Comparison of ENCODE assay signal across 8 mouse cellular contexts in genomic region chr12:84113676-84114075, GRCm38 (mm10). TPM values are rescaled to one million over a fixed set of nuclear protein-coding genes. Genes with fewer than 3 reads are reported as not detected.
DNase-seq lines count a peak whose midpoint lies in the region; ATAC-seq and TF ChIP-seq lines count a peak whose summit lies in the region.

No protein-coding gene starts in this region.

- peaks cover 9% of the 10 kb centered on the region for H3K4me1 ChIP-seq in lung, embryonic 15.5 days
- H3K4me1 ChIP-seq in lung, adult 2 months (ENCODE audit: control insufficient read depth, insufficient read depth, low read length) = no peaks in the 10 kb centered on the region
- H3K4me1 ChIP-seq in forebrain, embryonic 11.5 days (replicated peaks; ENCODE audit: control insufficient read depth, insufficient read depth, low read length) = peaks cover 3% of the 10 kb centered on the region; the same call in 1 of the 2 replicates
- H3K4me1 ChIP-seq in limb, embryonic 10.5 days = peaks cover 9% of the 10 kb centered on the region
- peaks cover 7% of the 10 kb centered on the region for H3K4me1 ChIP-seq in neural tube, embryonic 14.5 days (ENCODE audit: control insufficient read depth, insufficient read depth, low read length)

- H3K4me2 ChIP-seq in lung, embryonic 15.5 days = peak overlapping the region; percentile 75
- H3K4me2 ChIP-seq in forebrain, embryonic 11.5 days (ENCODE audit: low read depth, low read length, severe bottlenecking) = peak overlapping the region; percentile 67; the same call in 1 of the 2 replicates
- H3K4me2 ChIP-seq in neural tube, embryonic 14.5 days (ENCODE audit: low read depth, low read length) = peak overlapping the region; percentile 84

- 0 out of 2 replicates have a peak overlapping the region, but pooled peaks have one; percentile 19 for H3K9ac ChIP-seq in lung, embryonic 15.5 days
- H3K9ac ChIP-seq in forebrain, embryonic 11.5 days (ENCODE audit: low read length) = peak overlapping the region; percentile 31; the same call in 1 of the 2 replicates
- no peak overlapping the region for H3K9ac ChIP-seq in neural tube, embryonic 14.5 days (replicated peaks; ENCODE audit: low read depth, low read length)

- peak overlapping the region; percentile 94 for H3K4me3 ChIP-seq in lung, embryonic 15.5 days
- no peak overlapping the region for H3K4me3 ChIP-seq in lung, adult 2 months (replicated peaks; ENCODE audit: extremely low read depth, low read depth, low read length)
- H3K4me3 ChIP-seq in forebrain, embryonic 11.5 days (ENCODE audit: low read depth, low read length) = peak overlapping the region; percentile 83
- peak overlapping the region; percentile 88 for H3K4me3 ChIP-seq in limb, embryonic 10.5 days
- no peak overlapping the region; the same call in 1 of the 2 replicates for H3K4me3 ChIP-seq in neural tube, embryonic 14.5 days (ENCODE audit: low read depth, low read length)

- no peaks in the 10 kb centered on the region for H3K36me3 ChIP-seq in lung, embryonic 15.5 days
- no peaks in the 10 kb centered on the region for H3K36me3 ChIP-seq in forebrain, embryonic 11.5 days (ENCODE audit: control insufficient read depth, insufficient read depth, low read length)
- H3K36me3 ChIP-seq in limb, embryonic 10.5 days = no peaks in the 10 kb centered on the region
- H3K36me3 ChIP-seq in neural tube, embryonic 14.5 days (ENCODE audit: control insufficient read depth, insufficient read depth, low read length) = no peaks in the 10 kb centered on the region

- H3K27ac ChIP-seq in lung, embryonic 15.5 days = no peak overlapping the region
- H3K27ac ChIP-seq in forebrain, embryonic 11.5 days (ENCODE audit: low read depth, low read length) = no peak overlapping the region
- peak overlapping the region; percentile 82; the same call in 1 of the 2 replicates for H3K27ac ChIP-seq in limb, embryonic 10.5 days
- H3K27ac ChIP-seq in neural tube, embryonic 14.5 days (ENCODE audit: low read depth, low read length) = no peak overlapping the region

- no peak for TF ChIP-seq CTCF in lung, adult 2 months (IDR thresholded peaks at IDR 0.05; ENCODE audit: insufficient read depth, low read length)

- WGBS in lung, embryonic 15.5 days = 38% methylated on average over 6 of the region's 6 CpGs
- WGBS in lung, adult 2 months = 23% methylated on average over 6 of the region's 6 CpGs
- 60% methylated on average over 6 of the region's 6 CpGs for WGBS in forebrain, embryonic 11.5 days
- WGBS in limb, embryonic 10.5 days = 58% methylated on average over 6 of the region's 6 CpGs
- WGBS in neural tube, embryonic 14.5 days = 58% methylated on average over 6 of the region's 6 CpGs

- TF ChIP-seq POLR2A in lung, adult 2 months (IDR thresholded peaks at IDR 0.05; ENCODE audit: borderline replicate concordance, extremely low read depth, low read depth, low read length) = no peak

- ATAC-seq in lung, embryonic 15.5 days (ENCODE audit: borderline replicate concordance, extremely low read depth, low FRiP score, low TSS enrichment) = no peak
- no peak for ATAC-seq in forebrain, embryonic 11.5 days (replicated peaks; ENCODE audit: low FRiP score)
- no peak for ATAC-seq in neural tube, embryonic 14.5 days (ENCODE audit: low read depth)
- ATAC-seq in activated CD4-positive, CD25-positive, alpha-beta regulatory T cell, adult 4 months = no peak

- no peaks in the 10 kb centered on the region for H3K27me3 ChIP-seq in lung, embryonic 15.5 days
- no peaks in the 10 kb centered on the region for H3K27me3 ChIP-seq in forebrain, embryonic 11.5 days (ENCODE audit: control insufficient read depth, insufficient read depth, low read length)
- H3K27me3 ChIP-seq in limb, embryonic 10.5 days (ENCODE audit: low read depth, poor library complexity, severe bottlenecking) = no peaks in the 10 kb centered on the region
- H3K27me3 ChIP-seq in neural tube, embryonic 14.5 days (ENCODE audit: control insufficient read depth, insufficient read depth, low read length) = no peaks in the 10 kb centered on the region

- DNase-seq in lung, adult 2 months = no peak
- no peak for DNase-seq in forebrain, embryonic 11.5 days (ENCODE audit: low spot score)
- no peak for DNase-seq in limb, embryonic 10.5 days (ENCODE audit: low spot score)
- DNase-seq in layer of hippocampus, postnatal 14 days (ENCODE audit: low spot score in 2 of 2) = no peak
- DNase-seq in spleen, postnatal 36 days (ENCODE audit: low spot score in 2 of 2) = no peak

- H3K9me3 ChIP-seq in lung, embryonic 15.5 days = no peaks in the 10 kb centered on the region
- H3K9me3 ChIP-seq in forebrain, embryonic 11.5 days (ENCODE audit: control insufficient read depth, low read length) = no peaks in the 10 kb centered on the region
- no peaks in the 10 kb centered on the region for H3K9me3 ChIP-seq in limb, embryonic 10.5 days (replicated peaks)
- no peaks in the 10 kb centered on the region for H3K9me3 ChIP-seq in neural tube, embryonic 14.5 days (ENCODE audit: control insufficient read depth, low read length)

RNA-seq across cellular contexts. Expression of gene Dnal1, which starts 0.5 kb away (rescaled TPM):
- polyA plus RNA-seq in lung, embryonic 15.5 days (2015; fragmentation: Nextera tagmentation; extraction: Ambion mirVana) = 4.8 and 6.1 TPM in 2 replicates
- 4.6 and 9.2 TPM in 2 replicates for polyA plus RNA-seq in lung, adult 2 months (2012; rRNA removed)
- polyA plus RNA-seq in forebrain, embryonic 11.5 days (2014; fragmentation: Nextera tagmentation; extraction: Ambion mirVana) = 6.1 and 6.8 TPM in 2 replicates
- polyA plus RNA-seq in limb, embryonic 10.5 days (2016; fragmentation: Nextera tagmentation; extraction: Ambion mirVana) = 3.7 and 4.9 TPM in 2 replicates
- polyA plus RNA-seq in neural tube, embryonic 14.5 days (2014; fragmentation: Nextera tagmentation; extraction: Ambion mirVana) = 6.8 and 6.9 TPM in 2 replicates
- 100 to 1,000 TPM in 1 of 2 experiments, 10 to 100 TPM in 1; 94.3 to 102 TPM for total RNA-seq in layer of hippocampus, postnatal 14 days (2021)
- under 1 TPM in 1 of 2 experiments, not detected in 1; 0.81 TPM for polyA plus RNA-seq in activated CD4-positive, CD25-positive, alpha-beta regulatory T cell, adult 4 months (2017; shearing (Covaris generic))

RNA-seq across cellular contexts. Expression of gene Acot6, which starts 13.2 kb away (rescaled TPM):
- polyA plus RNA-seq in lung, embryonic 15.5 days (2015; fragmentation: Nextera tagmentation; extraction: Ambion mirVana) = 1.6 TPM in 2 replicates
- 1.9 TPM in 2 replicates for polyA plus RNA-seq in lung, adult 2 months (2012; rRNA removed)
- polyA plus RNA-seq in forebrain, embryonic 11.5 days (2014; fragmentation: Nextera tagmentation; extraction: Ambion mirVana) = 1.5 and 1.8 TPM in 2 replicates
- 0.48 and 0.73 TPM in 2 replicates for polyA plus RNA-seq in limb, embryonic 10.5 days (2016; fragmentation: Nextera tagmentation; extraction: Ambion mirVana)
- 1.3 and 1.9 TPM in 2 replicates for polyA plus RNA-seq in neural tube, embryonic 14.5 days (2014; fragmentation: Nextera tagmentation; extraction: Ambion mirVana)
- total RNA-seq in layer of hippocampus, postnatal 14 days (2021) = 1 to 10 TPM; 4.7 to 5.0 TPM
- polyA plus RNA-seq in activated CD4-positive, CD25-positive, alpha-beta regulatory T cell, adult 4 months (2017; shearing (Covaris generic)) = under 1 TPM; 0.61 to 0.89 TPM

RNA-seq across cellular contexts. Expression of gene Pnma1, which starts 34.6 kb away (rescaled TPM):
- 1.8 TPM in 2 replicates for polyA plus RNA-seq in lung, embryonic 15.5 days (2015; fragmentation: Nextera tagmentation; extraction: Ambion mirVana)
- 0.84 and 1.3 TPM in 2 replicates for polyA plus RNA-seq in lung, adult 2 months (2012; rRNA removed)
- polyA plus RNA-seq in forebrain, embryonic 11.5 days (2014; fragmentation: Nextera tagmentation; extraction: Ambion mirVana) = 1.9 and 2.8 TPM in 2 replicates
- 1.2 TPM in 2 replicates for polyA plus RNA-seq in limb, embryonic 10.5 days (2016; fragmentation: Nextera tagmentation; extraction: Ambion mirVana)
- polyA plus RNA-seq in neural tube, embryonic 14.5 days (2014; fragmentation: Nextera tagmentation; extraction: Ambion mirVana) = 3.4 and 3.9 TPM in 2 replicates
- total RNA-seq in layer of hippocampus, postnatal 14 days (2021) = 1 to 10 TPM; 3.3 to 4.5 TPM
- not detected for polyA plus RNA-seq in activated CD4-positive, CD25-positive, alpha-beta regulatory T cell, adult 4 months (2017; shearing (Covaris generic))

RNA-seq across cellular contexts. Expression of gene Acot5, which starts 44.6 kb away (rescaled TPM):
- not detected in 2 replicates for polyA plus RNA-seq in lung, embryonic 15.5 days (2015; fragmentation: Nextera tagmentation; extraction: Ambion mirVana)
- not detected in 2 replicates for polyA plus RNA-seq in lung, adult 2 months (2012; rRNA removed)
- polyA plus RNA-seq in forebrain, embryonic 11.5 days (2014; fragmentation: Nextera tagmentation; extraction: Ambion mirVana) = not detected in 2 replicates
- polyA plus RNA-seq in limb, embryonic 10.5 days (2016; fragmentation: Nextera tagmentation; extraction: Ambion mirVana) = not detected in 2 replicates
- 0.21 and 0.25 TPM in 2 replicates for polyA plus RNA-seq in neural tube, embryonic 14.5 days (2014; fragmentation: Nextera tagmentation; extraction: Ambion mirVana)
- total RNA-seq in layer of hippocampus, postnatal 14 days (2021) = 1 to 10 TPM; 6.2 to 6.5 TPM
- polyA plus RNA-seq in activated CD4-positive, CD25-positive, alpha-beta regulatory T cell, adult 4 months (2017; shearing (Covaris generic)) = not detected

Comparison
In these comparisons a context has a peak if more than half of its experiments do, and no peak if none do; other contexts are left out.
1. H3K4me3 ChIP-seq: peak in lung, embryonic 15.5 days (single experiment), forebrain, embryonic 11.5 days (single experiment) and limb, embryonic 10.5 days (single experiment); none in lung, adult 2 months (single experiment) and neural tube, embryonic 14.5 days (single experiment).
2. Peak in every context shown above with its lines, with median percentiles within 50 percentile points of each other: H3K4me2 ChIP-seq.